Mouse (Mus musculus) embryonic fibroblast, embryonic 13.5 days (primary cell): ENCODE measurements around the gene St8sia4. TPM values are rescaled to one million over a fixed set of nuclear protein-coding genes. Genes with fewer than 3 reads are reported as not detected.

Experiments used
- H3K27ac ChIP-seq: 2 replicates; pipeline ENCODE4 v1.5.1; 2012; ENCODE audit warnings: low read length, control low read depth, inconsistent platforms; ENCODE audit not compliant: insufficient read depth
- H3K4me1 ChIP-seq: 2 replicates; pipeline ENCODE4 v1.6.1; 2011; ENCODE audit warnings: low read length; ENCODE audit not compliant: control insufficient read depth, insufficient read depth
- H3K4me3 ChIP-seq: 2 replicates; pipeline ENCODE4 v1.5.1; 2011; ENCODE audit warnings: mild to moderate bottlenecking, control low read depth, low read length; ENCODE audit not compliant: insufficient read depth
- CTCF ChIP-seq: IDR thresholded peaks from 2 replicates; pipeline ENCODE4 v1.5.1; 2011; ENCODE audit warnings: mild to moderate bottlenecking, control low read depth, low read length, moderate library complexity, borderline replicate concordance; ENCODE audit not compliant: insufficient read depth
- POLR2A ChIP-seq: IDR thresholded peaks from 2 replicates; pipeline ENCODE4 v1.6.1; 2011; ENCODE audit warnings: low read depth, mild to moderate bottlenecking, control low read depth, low read length, moderate library complexity
- polyA plus RNA-seq: library from polyadenylated mRNA; stranded (reverse); fragments of >200 nt; gene quantifications from 2 replicates; pipeline ENCODE4 v1.2.4, GENCODE M21; 2011; ENCODE audit warnings: low read depth; ENCODE audit not compliant: missing spikeins, insufficient read length

The St8sia4 gene
- polyA plus RNA-seq, 1 experiment = 0.21 TPM

DNA sequence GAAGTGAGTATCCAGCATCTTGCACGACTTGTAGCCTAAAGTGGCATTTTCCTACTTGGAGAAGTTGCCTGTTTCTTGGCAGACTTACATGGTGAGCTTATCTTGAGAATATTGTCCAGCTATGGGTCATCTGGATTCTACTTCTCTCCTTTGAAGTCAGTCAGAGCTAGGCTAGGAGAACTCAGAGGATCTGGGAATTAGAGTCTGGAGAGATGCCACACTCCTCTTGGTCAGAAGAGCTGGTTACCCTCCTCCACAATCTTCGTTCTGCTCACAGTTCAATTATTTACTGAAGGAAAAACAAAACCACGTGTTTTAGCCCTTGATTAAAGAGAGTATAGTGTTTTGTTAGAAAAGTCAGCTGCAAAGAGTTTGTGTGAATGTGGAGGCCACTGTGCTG is 125.9 kb downstream of the St8sia4 start:
- TF ChIP-seq POLR2A (no peak), CTCF (no peak)
- Histone ChIP-seq H3K27ac (no peak overlapping the region), H3K4me1 (no peaks in the 10 kb centered on the region), H3K4me3 (no peak overlapping the region)
